Mouse (Mus musculus) hindbrain, embryonic 13.5 days (tissue): ENCODE measurements around the gene Gm11116. TPM values are rescaled to one million over a fixed set of nuclear protein-coding genes. Genes with fewer than 3 reads are reported as not detected.
"Not testable (repeated sequence)": the region's sequence is repeated elsewhere in the genome, so short reads cannot be mapped to it uniquely, and the experiment has no call there.

Experiments used
- ATAC-seq: fragments of 200-750 bp; cut with Nextera tagmentation; 2 replicates; pipeline ENCODE4 v1.8.0; 2017; ENCODE audit warnings: moderate TSS enrichment; ENCODE audit not compliant: low FRiP score
- H3K27ac ChIP-seq: fragments of 300-500 bp; sonication (generic); 2 replicates; pipeline ENCODE4 v1.5.1; 2015; ENCODE audit warnings: inconsistent platforms, mild to moderate bottlenecking, moderate library complexity
- H3K27me3 ChIP-seq: fragments of 300-500 bp; sonication (generic); 2 replicates; pipeline ENCODE4 v1.6.1; 2015; ENCODE audit warnings: mild to moderate bottlenecking, inconsistent platforms
- H3K36me3 ChIP-seq: fragments of 300-500 bp; sonication (generic); 2 replicates; pipeline ENCODE4 v1.6.1; 2015; ENCODE audit warnings: mild to moderate bottlenecking, inconsistent platforms
- H3K4me1 ChIP-seq: fragments of 300-500 bp; sonication (generic); replicated peaks from 2 replicates; pipeline ENCODE4 v1.6.1; 2015; ENCODE audit warnings: inconsistent platforms
- H3K4me2 ChIP-seq: fragments of 300-500 bp; sonication (generic); 2 replicates; pipeline ENCODE4 v1.6.1; 2015; ENCODE audit warnings: inconsistent platforms, mild to moderate bottlenecking, moderate library complexity
- H3K4me3 ChIP-seq: fragments of 300-500 bp; sonication (generic); 2 replicates; pipeline ENCODE4 v1.5.1; 2015; ENCODE audit warnings: mild to moderate bottlenecking, inconsistent platforms
- H3K9ac ChIP-seq: fragments of 300-500 bp; sonication (generic); 2 replicates; pipeline ENCODE4 v1.6.1; 2015; ENCODE audit warnings: mild to moderate bottlenecking, inconsistent platforms
- H3K9me3 ChIP-seq: fragments of 300-500 bp; sonication (generic); 2 replicates; pipeline ENCODE4 v1.6.1; 2016; ENCODE audit warnings: inconsistent platforms
- WGBS: fragments of 180-500 bp; shearing (Covaris S2); methylation state at CpG from one replicate; pipeline ENCODE4 v1.1.7; 2015; 5-methylcytosine and 5-hydroxymethylcytosine counted together
- polyA plus RNA-seq: library from polyadenylated mRNA; unstranded; fragments of >200 nt; fragmentation: Nextera tagmentation; extraction: Ambion mirVana; gene quantifications from 2 replicates; pipeline ENCODE4 v1.2.1, GENCODE M21; 2015

Gm11116 gene
- polyA plus RNA-seq: not detected in 2 replicates

DNA sequence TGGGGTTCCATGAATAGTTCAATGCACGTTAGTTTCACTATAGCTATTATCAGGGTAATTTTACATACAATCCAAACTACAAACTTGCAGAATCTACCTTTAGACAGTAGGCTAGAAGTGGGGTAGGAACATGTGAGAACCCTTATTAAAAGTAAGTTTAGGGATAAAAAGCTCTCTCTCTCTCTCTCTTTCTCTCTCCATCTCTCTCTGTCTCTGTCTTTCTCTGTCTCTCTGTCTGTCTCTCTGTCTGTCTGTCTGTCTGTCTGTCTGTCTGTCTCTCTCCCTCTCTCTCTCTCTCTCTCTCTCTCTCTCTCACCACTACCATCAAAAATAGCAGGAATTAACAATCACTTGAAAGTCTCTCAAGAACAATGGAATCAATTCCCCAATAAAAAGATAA, at the start of gene Gm11116:
Gene Gm11116, minus strand, starts transcription at position 101 of the 400 bp plus-strand sequence.
- H3K9me3 ChIP-seq: no peaks in the 10 kb centered on the region
- H3K4me3 ChIP-seq: no peak within 1 kb of the TSS
- 85% methylated on average over 1 of the region's 1 CpGs for WGBS
- no peaks in the 10 kb centered on the region for H3K4me1 ChIP-seq
- H3K9ac ChIP-seq: no peak within 1 kb of the TSS
- H3K4me2 ChIP-seq: no peak within 1 kb of the TSS
- no peak within 1 kb of the TSS for H3K27ac ChIP-seq
- no peaks in the 10 kb centered on the region for H3K27me3 ChIP-seq
- no peaks in the 10 kb centered on the region for H3K36me3 ChIP-seq
- ATAC-seq: no peak

DNA sequence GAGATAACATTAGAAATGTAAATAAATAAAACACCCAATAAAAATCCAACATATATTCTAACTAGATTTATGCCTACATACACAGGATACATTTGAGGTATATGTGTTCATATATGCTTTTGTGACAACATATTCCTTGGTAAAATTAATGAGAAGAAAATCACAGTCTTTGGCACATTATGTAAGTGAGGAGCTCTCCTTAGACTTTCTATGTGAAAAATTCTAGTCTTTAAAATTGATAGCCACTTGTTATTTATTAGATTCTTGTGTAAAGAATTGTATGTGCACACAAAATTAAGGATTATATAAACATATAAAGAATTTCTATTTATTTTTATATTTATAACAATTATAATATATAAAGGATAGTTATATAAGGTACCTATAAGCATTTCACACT, 42.7 kb upstream of the Gm11116 start, which contains the start of gene Gm11115:
Gene Gm11115, minus strand, starts transcription at position 101 of the 400 bp plus-strand sequence.
- Histone ChIP-seq H3K36me3 (no peaks in the 10 kb centered on the region), H3K4me3 (no peak within 1 kb of the TSS), H3K4me2 (no peak within 1 kb of the TSS), H3K9ac (no peak within 1 kb of the TSS), H3K4me1 (no peaks in the 10 kb centered on the region), H3K27me3 (no peaks in the 10 kb centered on the region), H3K27ac (no peak within 1 kb of the TSS), H3K9me3 (no peaks in the 10 kb centered on the region)
- no peak for ATAC-seq

DNA sequence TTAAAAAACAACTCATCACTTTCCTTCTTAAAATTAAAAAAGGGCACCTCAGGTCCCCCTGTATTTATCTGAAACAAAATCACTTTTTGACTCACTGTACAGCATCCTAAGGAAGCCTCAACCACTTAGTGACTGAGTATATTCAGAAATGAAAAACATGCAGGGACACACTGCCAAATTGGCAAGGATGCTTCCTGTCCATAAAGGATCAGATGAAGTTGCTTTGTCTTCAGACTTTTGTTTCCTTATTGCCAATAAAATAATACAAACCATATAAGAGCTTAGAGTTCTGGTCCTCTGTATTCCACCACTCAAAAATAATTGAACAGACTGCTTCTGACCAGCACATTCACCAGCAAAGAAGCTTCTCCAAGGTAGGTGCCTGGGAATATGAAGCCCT, 25.1 kb downstream of the Gm11116 start, which contains the start of gene Smr2:
Gene Smr2, plus strand, starts transcription at position 301 of the 400 bp plus-strand sequence.
- not testable (repeated sequence) for H3K27me3 ChIP-seq, H3K4me1 ChIP-seq, H3K4me2 ChIP-seq, H3K9me3 ChIP-seq, H3K36me3 ChIP-seq, H3K27ac ChIP-seq, H3K4me3 ChIP-seq, H3K9ac ChIP-seq, ATAC-seq

Other genes starting within 250 kb of the Gm11116 start
- gene Odam, start 226.5 kb downstream of the Gm11116 start, polyA plus RNA-seq: not detected in 2 replicates
- not detected in 2 replicates for gene Csn3, start 186.0 kb downstream of the Gm11116 start, polyA plus RNA-seq
- gene 2310003L06Rik, start 142.1 kb downstream of the Gm11116 start, polyA plus RNA-seq: not detected in 2 replicates
- not detected in 2 replicates for gene Gm28434, start 142.0 kb downstream of the Gm11116 start, polyA plus RNA-seq
- not detected in 2 replicates for gene Cabs1, start 132.1 kb downstream of the Gm11116 start, polyA plus RNA-seq
- not detected in 2 replicates for gene Smr3a, start 109.0 kb downstream of the Gm11116 start, polyA plus RNA-seq
- gene Smr2, start 25.0 kb downstream of the Gm11116 start, polyA plus RNA-seq: not detected in 2 replicates
- gene Gm11115, start 42.6 kb upstream of the Gm11116 start, polyA plus RNA-seq: not detected in 2 replicates
- gene Gm7714, start 157.4 kb upstream of the Gm11116 start, polyA plus RNA-seq: not detected in 2 replicates
- not detected in 2 replicates for gene Prol1, start 205.8 kb upstream of the Gm11116 start, polyA plus RNA-seq